Mouse (Mus musculus): ENCODE results near the gene Fbxo8. TPM values are rescaled to one million over a fixed set of nuclear protein-coding genes. Genes with fewer than 3 reads are reported as not detected.
A peak's percentile ranks its signal among the peaks of the same experiment; 100 is the strongest.

Fbxo8 gene
- polyA plus RNA-seq, 1 experiment from 2014 or later: 43.1 TPM

GRCm38 (mm10) chr8:56614235-56614634 lies 63.3 kb downstream of the Fbxo8 start:
- Histone ChIP-seq H3K4me3 (replicated peaks) (no peak overlapping the region), H3K9me3 (replicated peaks) (no peaks in the 10 kb centered on the region), H3K27ac (no peak overlapping the region), H3K27me3 (peaks cover 5% of the 10 kb centered on the region; the same call in 1 of the 2 replicates), H3K4me2 (no peak overlapping the region), H3K9ac (no peak overlapping the region), H3K36me3 (no peaks in the 10 kb centered on the region), H3K4me1 (replicated peaks) (no peaks in the 10 kb centered on the region)
- ATAC-seq (ENCODE audit: low read depth): no peak
- no peak for DNase-seq
- 68% methylated on average over 1 of the region's 1 CpGs for WGBS (ENCODE audit: insufficient replicate concordance)

GRCm38 (mm10) chr8:56615005-56615404 lies 64.1 kb downstream of the Fbxo8 start:
- ATAC-seq (ENCODE audit: low read depth) (no peak), DNase-seq (no peak)
- WGBS (ENCODE audit: insufficient replicate concordance): 16% methylated on average over 5 of the region's 5 CpGs

DNA sequence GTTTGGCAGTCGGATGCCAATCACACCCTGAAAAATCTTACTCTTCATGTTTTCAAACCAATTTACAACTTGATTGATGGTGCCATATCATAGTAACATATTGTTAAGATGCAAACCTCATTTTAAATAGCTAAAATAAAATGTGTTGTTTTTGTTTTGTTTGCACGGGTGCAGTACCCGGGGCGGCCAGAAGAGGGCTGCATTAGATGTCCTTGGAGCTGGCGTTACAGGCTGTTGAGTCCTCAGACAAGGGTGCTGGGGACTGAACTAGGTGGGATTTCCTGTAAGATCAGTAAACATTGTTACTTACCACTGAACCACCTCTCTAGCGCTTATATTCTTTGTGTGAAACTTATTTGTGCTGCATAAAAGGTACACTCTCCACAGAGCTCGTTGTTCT lies 65.4 kb downstream of the Fbxo8 start:
- ATAC-seq (ENCODE audit: low read depth) (no peak), DNase-seq (peak; percentile 24)
- no peak overlapping the region for H3K9ac ChIP-seq
- no peak overlapping the region for H3K4me2 ChIP-seq
- no peaks in the 10 kb centered on the region for H3K36me3 ChIP-seq
- peaks cover 18% of the 10 kb centered on the region for H3K4me1 ChIP-seq (replicated peaks)
- H3K4me3 ChIP-seq (replicated peaks): no peak overlapping the region
- no peaks in the 10 kb centered on the region for H3K9me3 ChIP-seq (replicated peaks)
- no peak overlapping the region for H3K27ac ChIP-seq
- 27% methylated on average over 7 of the region's 7 CpGs for WGBS (ENCODE audit: insufficient replicate concordance)
- H3K27me3 ChIP-seq: peaks cover 23% of the 10 kb centered on the region

More at GRCm38 (mm10) chr8:56615005-56615404, 64.1 kb downstream of the Fbxo8 start:
- H3K9ac ChIP-seq: no peak overlapping the region
- no peaks in the 10 kb centered on the region for H3K36me3 ChIP-seq
- H3K9me3 ChIP-seq (replicated peaks): no peaks in the 10 kb centered on the region
- peaks cover 6% of the 10 kb centered on the region for H3K4me1 ChIP-seq (replicated peaks)
- no peak overlapping the region for H3K4me2 ChIP-seq
- H3K27me3 ChIP-seq: peaks cover 10% of the 10 kb centered on the region
- H3K27ac ChIP-seq: no peak overlapping the region
- H3K4me3 ChIP-seq (replicated peaks): no peak overlapping the region

GRCm38 (mm10) chr8:56617271-56617670 lies 66.4 kb downstream of the Fbxo8 start:
- H3K4me2 ChIP-seq: no peak overlapping the region
- WGBS (ENCODE audit: insufficient replicate concordance): 84% methylated on average over 6 of the region's 6 CpGs
- no peak overlapping the region for H3K27ac ChIP-seq
- H3K4me3 ChIP-seq (replicated peaks): no peak overlapping the region
- DNase-seq (no peak), ATAC-seq (ENCODE audit: low read depth) (no peak)
- no peak overlapping the region for H3K9ac ChIP-seq
- H3K4me1 ChIP-seq (replicated peaks): peaks cover 19% of the 10 kb centered on the region
- H3K27me3 ChIP-seq: peaks cover 25% of the 10 kb centered on the region
- no peaks in the 10 kb centered on the region for H3K9me3 ChIP-seq (replicated peaks)
- H3K36me3 ChIP-seq: no peaks in the 10 kb centered on the region

DNA sequence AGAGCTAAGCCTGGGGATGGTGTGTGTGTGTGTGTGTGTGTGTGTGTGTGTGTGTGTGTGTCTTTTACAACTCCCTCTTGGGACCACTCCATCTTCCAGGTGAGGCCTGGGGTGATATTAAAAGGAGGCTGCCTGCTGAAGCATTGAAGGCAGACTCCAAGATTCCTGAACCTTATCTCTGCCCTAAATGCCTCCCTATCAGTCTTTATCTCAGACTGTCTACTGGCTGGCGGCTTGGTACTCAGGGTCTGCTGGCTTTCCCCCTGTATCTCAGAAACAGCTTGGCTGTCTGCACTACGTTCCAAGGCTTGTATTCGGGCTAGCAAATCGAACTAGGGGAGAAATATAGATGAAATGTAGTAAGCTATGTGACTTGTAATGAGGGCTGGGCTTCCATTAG lies 68.2 kb downstream of the Fbxo8 start:
- H3K36me3 ChIP-seq: no peaks in the 10 kb centered on the region
- peaks cover 43% of the 10 kb centered on the region for H3K27me3 ChIP-seq
- no peak for DNase-seq
- H3K9ac ChIP-seq: no peak overlapping the region
- ATAC-seq (ENCODE audit: low read depth): no peak
- no peaks in the 10 kb centered on the region for H3K9me3 ChIP-seq (replicated peaks)
- no peak overlapping the region for H3K4me2 ChIP-seq
- WGBS (ENCODE audit: insufficient replicate concordance): 5% methylated on average over 4 of the region's 4 CpGs
- H3K4me1 ChIP-seq (replicated peaks): peaks cover 19% of the 10 kb centered on the region
- H3K4me3 ChIP-seq (replicated peaks): no peak overlapping the region
- H3K27ac ChIP-seq: no peak overlapping the region

- Histone ChIP-seq H3K9me3 (replicated peaks) (no peaks in the 10 kb centered on the region), H3K4me1 (replicated peaks) (peaks cover 19% of the 10 kb centered on the region), H3K27me3 (peaks cover 48% of the 10 kb centered on the region), H3K4me2 (peak overlapping the region; percentile 43; the same call in 1 of the 2 replicates), H3K36me3 (no peaks in the 10 kb centered on the region), H3K9ac (no peak overlapping the region), H3K27ac (no peak overlapping the region), H3K4me3 (replicated peaks) (no peak overlapping the region)
- no peak for DNase-seq
- WGBS (ENCODE audit: insufficient replicate concordance): 19% methylated on average over 9 of the region's 9 CpGs
- no peak for ATAC-seq (ENCODE audit: low read depth)
Measured at GRCm38 (mm10) chr8:56619571-56619970, 68.7 kb downstream of the Fbxo8 start.

DNA sequence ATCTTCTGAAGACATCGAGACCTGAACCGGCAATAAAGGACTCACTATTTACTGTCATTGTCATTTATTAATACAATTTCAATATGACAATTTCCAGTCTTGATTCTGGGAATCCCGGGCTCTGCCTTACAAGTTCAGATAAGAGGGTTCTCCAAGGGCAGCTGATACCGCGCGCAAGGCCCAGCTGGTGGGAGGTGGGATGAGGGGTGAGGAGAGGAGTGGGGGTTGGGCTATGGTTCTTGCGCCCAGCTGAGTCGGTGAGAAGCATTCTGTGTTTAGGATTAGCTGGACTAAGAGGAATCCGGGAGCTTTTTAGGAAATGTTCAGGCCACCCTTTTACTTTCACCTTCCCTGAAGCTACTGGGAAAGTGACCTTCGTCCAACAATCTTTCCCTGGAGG lies 69.8 kb downstream of the Fbxo8 start:
- no peak for DNase-seq
- Histone ChIP-seq H3K27ac (no peak overlapping the region), H3K27me3 (peaks cover 51% of the 10 kb centered on the region), H3K4me2 (peak overlapping the region; percentile 43), H3K36me3 (no peaks in the 10 kb centered on the region), H3K4me3 (replicated peaks) (no peak overlapping the region), H3K9ac (no peak overlapping the region), H3K4me1 (replicated peaks) (peaks cover 19% of the 10 kb centered on the region), H3K9me3 (replicated peaks) (no peaks in the 10 kb centered on the region)
- 8% methylated on average over 10 of the region's 10 CpGs for WGBS (ENCODE audit: insufficient replicate concordance)
- no peak for ATAC-seq (ENCODE audit: low read depth)

GRCm38 (mm10) chr8:56621093-56621492 lies 70.2 kb downstream of the Fbxo8 start:
- WGBS (ENCODE audit: insufficient replicate concordance): 18% methylated on average over 4 of the region's 4 CpGs
- H3K4me1 ChIP-seq (replicated peaks): peaks cover 19% of the 10 kb centered on the region

GRCm38 (mm10) chr8:56622470-56623024 lies 71.7 kb downstream of the Fbxo8 start:
- no peak for DNase-seq
- Histone ChIP-seq H3K4me3 (replicated peaks) (no peak overlapping the region), H3K36me3 (no peaks in the 10 kb centered on the region), H3K9me3 (replicated peaks) (no peaks in the 10 kb centered on the region), H3K9ac (no peak overlapping the region), H3K27me3 (peaks cover 51% of the 10 kb centered on the region), H3K27ac (no peak overlapping the region), H3K4me2 (no peak overlapping the region), H3K4me1 (replicated peaks) (peaks cover 19% of the 10 kb centered on the region)
- 5% methylated on average over 18 of the region's 18 CpGs for WGBS (ENCODE audit: insufficient replicate concordance)
- ATAC-seq (ENCODE audit: low read depth): no peak

More at GRCm38 (mm10) chr8:56621093-56621492, 70.2 kb downstream of the Fbxo8 start:
- Histone ChIP-seq H3K9ac (no peak overlapping the region), H3K9me3 (replicated peaks) (no peaks in the 10 kb centered on the region), H3K4me2 (peak overlapping the region; percentile 43), H3K27ac (no peak overlapping the region), H3K4me3 (replicated peaks) (no peak overlapping the region), H3K27me3 (peaks cover 51% of the 10 kb centered on the region), H3K36me3 (no peaks in the 10 kb centered on the region)
- ATAC-seq (ENCODE audit: low read depth): no peak
- DNase-seq: no peak

DNA sequence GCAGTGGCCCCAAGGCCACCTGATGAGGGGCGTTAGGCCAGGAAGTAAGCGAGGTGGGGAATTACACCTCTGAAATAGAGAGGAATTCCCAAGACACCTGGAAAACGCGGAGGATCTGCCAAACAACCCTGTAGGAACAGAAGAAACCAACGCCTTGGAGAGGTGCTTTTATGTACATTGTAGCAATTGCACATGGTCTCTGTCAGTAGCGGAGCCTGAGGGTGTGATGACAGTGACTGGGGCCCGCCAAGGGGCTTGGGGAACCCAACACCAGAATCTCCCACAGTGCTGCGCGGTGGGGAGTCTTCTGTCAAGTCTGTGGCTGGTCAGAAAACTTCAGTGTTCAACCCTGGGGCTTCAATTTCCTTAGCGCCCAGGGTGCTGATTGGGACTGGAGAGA lies 72.5 kb downstream of the Fbxo8 start:
- Histone ChIP-seq H3K9ac (no peak overlapping the region), H3K9me3 (replicated peaks) (no peaks in the 10 kb centered on the region), H3K27me3 (peaks cover 51% of the 10 kb centered on the region), H3K27ac (no peak overlapping the region), H3K36me3 (no peaks in the 10 kb centered on the region), H3K4me3 (replicated peaks) (no peak overlapping the region), H3K4me1 (replicated peaks) (peaks cover 19% of the 10 kb centered on the region), H3K4me2 (no peak overlapping the region)
- no peak for ATAC-seq (ENCODE audit: low read depth)
- no peak for DNase-seq
- WGBS (ENCODE audit: insufficient replicate concordance): 14% methylated on average over 10 of the region's 10 CpGs

DNA sequence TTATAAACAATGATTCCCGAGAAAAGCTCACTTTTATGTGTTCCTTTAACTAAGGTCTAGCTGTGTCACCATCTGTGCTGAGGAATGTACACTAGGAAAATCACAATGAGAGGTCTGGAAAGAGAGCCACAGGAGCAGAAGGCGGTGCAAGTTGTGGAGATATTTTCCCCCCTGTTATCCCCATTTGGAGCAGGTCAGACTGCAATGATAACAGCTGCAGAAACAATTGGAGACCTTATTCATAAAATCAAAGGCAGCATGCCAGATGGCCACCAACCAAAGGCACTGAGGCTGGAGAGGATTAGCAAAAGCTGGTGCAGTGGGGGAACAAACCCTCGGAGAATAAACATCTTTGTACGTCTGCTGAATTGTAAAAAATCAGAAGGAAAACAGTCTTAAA lies 78.3 kb downstream of the Fbxo8 start:
- H3K36me3 ChIP-seq: no peaks in the 10 kb centered on the region
- no peak overlapping the region for H3K4me3 ChIP-seq (replicated peaks)
- no peaks in the 10 kb centered on the region for H3K9me3 ChIP-seq (replicated peaks)
- DNase-seq (no peak), ATAC-seq (ENCODE audit: low read depth) (no peak)
- 55% methylated on average over 4 of the region's 4 CpGs for WGBS (ENCODE audit: insufficient replicate concordance)
- H3K27me3 ChIP-seq: peaks cover 7% of the 10 kb centered on the region
- no peaks in the 10 kb centered on the region for H3K4me1 ChIP-seq (replicated peaks)
- no peak overlapping the region for H3K4me2 ChIP-seq
- no peak overlapping the region for H3K9ac ChIP-seq
- no peak overlapping the region for H3K27ac ChIP-seq

- Histone ChIP-seq H3K4me3 (replicated peaks) (no peak overlapping the region), H3K9me3 (replicated peaks) (no peaks in the 10 kb centered on the region), H3K4me2 (no peak overlapping the region), H3K27me3 (no peaks in the 10 kb centered on the region), H3K27ac (no peak overlapping the region), H3K9ac (no peak overlapping the region), H3K4me1 (replicated peaks) (no peaks in the 10 kb centered on the region), H3K36me3 (no peaks in the 10 kb centered on the region)
- 72% methylated on average over 6 of the region's 6 CpGs for WGBS (ENCODE audit: insufficient replicate concordance)
- DNase-seq: no peak
- ATAC-seq (ENCODE audit: low read depth): no peak
Measured at GRCm38 (mm10) chr8:56639277-56639676, 88.4 kb downstream of the Fbxo8 start.

All from liver, embryonic 13.5 days (tissue).